Mouse (Mus musculus): ENCODE data around the gene Ldb2. TPM values are rescaled to one million over a fixed set of nuclear protein-coding genes. Genes with fewer than 3 reads are reported as not detected.
A peak's percentile ranks its signal among the peaks of the same experiment; 100 is the strongest.

Gene Ldb2
- polyA plus RNA-seq, 1 experiment from 2014 or later, result 49.5 TPM

DNA sequence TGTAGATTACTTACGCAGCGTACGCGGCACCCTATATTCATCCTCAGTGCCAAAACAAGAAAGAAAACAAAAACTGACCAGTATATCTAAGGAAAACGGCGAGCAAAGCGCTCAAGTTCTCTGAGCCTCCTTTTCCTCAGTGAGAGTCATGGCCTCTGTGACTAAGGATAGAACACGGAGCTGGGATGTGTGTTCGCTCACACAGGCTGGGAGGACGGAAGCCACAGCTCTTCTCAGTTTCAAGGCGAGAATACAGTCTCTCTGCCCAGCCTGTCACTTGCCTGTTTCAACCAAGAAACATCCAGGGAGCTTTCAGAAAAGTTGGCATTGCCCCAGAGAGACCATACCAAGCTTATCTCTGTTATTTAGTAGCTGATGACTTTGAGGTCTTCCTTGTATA, 71.5 kb downstream of the Ldb2 start:
- peak; percentile 45; the same call in 1 of the 2 replicates for ATAC-seq (ENCODE audit: low read depth)
- no peak overlapping the region for H3K4me3 ChIP-seq (ENCODE audit: low read length)
- H3K9me3 ChIP-seq (ENCODE audit: control insufficient read depth, low read length), result no peaks in the 10 kb centered on the region
- no peak overlapping the region for H3K9ac ChIP-seq (ENCODE audit: low read length)
- no peak overlapping the region for H3K4me2 ChIP-seq (ENCODE audit: low read depth, low read length)
- no peak overlapping the region; the same call in 1 of the 2 replicates for H3K27ac ChIP-seq (ENCODE audit: low read length)
- H3K36me3 ChIP-seq (ENCODE audit: control insufficient read depth, insufficient read depth, low read length), result no peaks in the 10 kb centered on the region
- 76% methylated on average over 11 of the region's 11 CpGs for WGBS
- H3K27me3 ChIP-seq (ENCODE audit: control insufficient read depth, insufficient read depth, low read depth, low read length), result no peaks in the 10 kb centered on the region
- peaks cover 10% of the 10 kb centered on the region for H3K4me1 ChIP-seq (replicated peaks; ENCODE audit: control insufficient read depth, insufficient read depth, low read length)

DNA sequence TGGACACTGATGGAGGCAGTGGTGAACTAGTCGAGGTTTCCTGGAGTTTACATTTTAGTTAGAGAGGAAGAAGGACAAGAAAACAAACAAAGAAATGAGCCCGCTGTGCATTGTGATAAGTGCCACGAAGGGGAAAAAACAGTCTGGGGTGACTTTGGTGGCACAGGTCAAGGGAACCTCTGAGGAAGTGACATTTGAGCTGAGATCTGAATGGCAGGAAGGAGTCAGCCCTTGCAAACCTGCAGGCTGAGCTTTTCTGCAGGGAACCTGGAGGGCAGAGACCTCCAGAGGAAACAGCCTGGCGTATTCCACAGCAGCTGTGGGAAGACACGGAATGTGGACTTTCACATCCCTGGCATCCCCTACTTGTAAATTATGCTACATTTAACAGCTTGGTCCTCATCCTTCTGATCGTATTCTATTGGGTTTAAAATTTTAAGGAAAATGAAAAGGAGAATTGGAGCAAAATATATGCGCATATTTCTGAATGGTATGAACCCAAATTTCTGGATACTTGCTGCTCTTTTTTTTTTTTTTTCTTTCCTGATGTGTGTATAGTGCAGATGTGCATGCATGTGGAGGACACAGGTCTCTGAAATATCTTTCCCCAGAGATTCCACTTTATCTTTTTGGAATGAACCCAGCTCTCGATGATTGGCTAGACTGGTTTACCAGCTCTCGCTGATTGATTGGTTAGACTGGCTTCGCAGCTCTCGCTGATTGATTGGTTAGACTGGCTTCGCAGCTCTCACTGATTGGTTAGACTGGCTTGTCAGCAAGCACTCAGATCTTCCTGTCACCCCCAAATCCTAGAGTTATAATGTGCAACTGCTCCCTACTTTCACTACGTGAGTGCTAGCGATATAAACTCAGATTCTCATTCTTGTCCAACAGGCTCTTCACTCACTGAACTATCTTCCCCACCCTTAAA, 72.7 kb downstream of the Ldb2 start:
- no peak overlapping the region for H3K9ac ChIP-seq (ENCODE audit: low read length)
- no peaks in the 10 kb centered on the region for H3K9me3 ChIP-seq (ENCODE audit: control insufficient read depth, low read length)
- peaks cover 10% of the 10 kb centered on the region for H3K4me1 ChIP-seq (replicated peaks; ENCODE audit: control insufficient read depth, insufficient read depth, low read length)
- ATAC-seq (ENCODE audit: low read depth), result peak; percentile 80
- no peaks in the 10 kb centered on the region for H3K27me3 ChIP-seq (ENCODE audit: control insufficient read depth, insufficient read depth, low read depth, low read length)
- H3K4me3 ChIP-seq (ENCODE audit: low read length), result no peak overlapping the region
- H3K36me3 ChIP-seq (ENCODE audit: control insufficient read depth, insufficient read depth, low read length), result no peaks in the 10 kb centered on the region
- WGBS, result 49% methylated on average over 14 of the region's 14 CpGs
- peak overlapping the region; percentile 56 for H3K27ac ChIP-seq (ENCODE audit: low read length)
- peak overlapping the region; percentile 5; the same call in 1 of the 2 replicates for H3K4me2 ChIP-seq (ENCODE audit: low read depth, low read length)

DNA sequence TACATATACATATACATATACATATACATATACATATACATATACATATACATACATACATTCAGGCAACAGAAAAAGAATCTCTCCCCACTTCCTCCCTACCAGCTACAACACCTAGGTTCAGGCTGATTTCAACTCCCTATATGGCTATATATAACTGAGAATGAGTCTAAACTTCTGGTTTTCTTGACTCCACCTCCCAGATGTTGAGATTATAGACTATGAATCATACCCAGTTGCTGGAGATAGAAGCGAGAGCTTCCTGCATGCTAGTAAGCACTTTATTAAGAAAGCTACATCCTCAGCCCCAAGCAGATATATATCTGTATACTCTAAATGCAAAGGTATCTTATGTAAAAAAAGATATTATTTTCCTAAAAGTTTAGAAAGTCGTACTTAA, 74.0 kb downstream of the Ldb2 start:
- H3K9me3 ChIP-seq (ENCODE audit: control insufficient read depth, low read length), result no peaks in the 10 kb centered on the region
- no peak overlapping the region for H3K4me3 ChIP-seq (ENCODE audit: low read length)
- 72% methylated on average over 2 of the region's 2 CpGs for WGBS
- H3K4me2 ChIP-seq (ENCODE audit: low read depth, low read length), result no peak overlapping the region
- H3K27me3 ChIP-seq (ENCODE audit: control insufficient read depth, insufficient read depth, low read depth, low read length), result no peaks in the 10 kb centered on the region
- ATAC-seq (ENCODE audit: low read depth), result no peak
- H3K9ac ChIP-seq (ENCODE audit: low read length), result no peak overlapping the region
- H3K27ac ChIP-seq (ENCODE audit: low read length), result no peak overlapping the region
- peaks cover 10% of the 10 kb centered on the region for H3K4me1 ChIP-seq (replicated peaks; ENCODE audit: control insufficient read depth, insufficient read depth, low read length)
- H3K36me3 ChIP-seq (ENCODE audit: control insufficient read depth, insufficient read depth, low read length), result no peaks in the 10 kb centered on the region

DNA sequence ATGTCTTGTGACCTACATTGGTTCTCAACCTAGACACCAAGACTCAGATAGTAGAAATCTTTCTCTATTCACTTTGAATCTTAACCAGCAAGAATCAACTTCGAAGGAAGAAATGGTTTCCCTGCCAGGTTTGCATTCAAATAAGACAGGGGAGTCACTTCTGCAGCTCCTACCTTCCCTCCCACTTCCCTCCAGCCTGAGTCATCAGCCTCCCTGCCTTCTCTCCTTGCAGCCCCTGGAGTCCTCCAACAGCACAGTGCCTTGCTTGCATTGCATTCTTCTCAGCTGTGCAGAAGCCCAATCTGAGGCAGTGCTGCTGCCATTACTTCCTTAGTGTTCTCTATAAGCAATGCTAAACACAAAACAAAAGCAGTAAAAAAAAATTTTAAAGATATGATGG, 79.6 kb downstream of the Ldb2 start:
- WGBS, result 76% methylated on average over 1 of the region's 1 CpGs
- no peaks in the 10 kb centered on the region for H3K36me3 ChIP-seq (ENCODE audit: control insufficient read depth, insufficient read depth, low read length)
- no peaks in the 10 kb centered on the region for H3K4me1 ChIP-seq (replicated peaks; ENCODE audit: control insufficient read depth, insufficient read depth, low read length)
- no peak overlapping the region for H3K27ac ChIP-seq (ENCODE audit: low read length)
- H3K9ac ChIP-seq (ENCODE audit: low read length), result no peak overlapping the region
- no peaks in the 10 kb centered on the region for H3K9me3 ChIP-seq (ENCODE audit: control insufficient read depth, low read length)
- H3K27me3 ChIP-seq (ENCODE audit: control insufficient read depth, insufficient read depth, low read depth, low read length), result no peaks in the 10 kb centered on the region
- H3K4me3 ChIP-seq (ENCODE audit: low read length), result no peak overlapping the region
- ATAC-seq (ENCODE audit: low read depth), result no peak
- no peak overlapping the region for H3K4me2 ChIP-seq (ENCODE audit: low read depth, low read length)

DNA sequence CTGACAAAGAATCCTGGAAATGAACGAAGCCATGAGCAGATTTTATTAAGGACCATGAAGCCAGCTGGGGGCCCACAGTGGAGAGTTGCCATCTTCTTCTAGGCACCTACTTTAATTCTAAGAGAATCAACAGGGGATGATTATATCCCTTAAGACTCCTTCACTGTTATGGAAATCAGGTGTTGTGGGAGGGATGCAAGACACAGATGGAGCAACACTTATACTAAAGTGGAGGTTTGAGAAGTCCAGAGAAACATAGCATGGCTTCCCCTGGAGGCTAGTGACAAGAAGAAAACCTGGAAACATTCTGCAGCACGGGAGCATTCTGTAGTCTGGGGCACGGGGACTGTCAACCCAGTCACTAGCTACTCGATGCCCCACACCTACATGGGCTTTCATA, 85.0 kb downstream of the Ldb2 start:
- no peak overlapping the region for H3K9ac ChIP-seq (ENCODE audit: low read length)
- H3K27ac ChIP-seq (ENCODE audit: low read length), result no peak overlapping the region
- no peaks in the 10 kb centered on the region for H3K9me3 ChIP-seq (ENCODE audit: control insufficient read depth, low read length)
- peaks cover 14% of the 10 kb centered on the region for H3K4me1 ChIP-seq (replicated peaks; ENCODE audit: control insufficient read depth, insufficient read depth, low read length)
- no peak overlapping the region for H3K4me3 ChIP-seq (ENCODE audit: low read length)
- no peaks in the 10 kb centered on the region for H3K36me3 ChIP-seq (ENCODE audit: control insufficient read depth, insufficient read depth, low read length)
- no peak overlapping the region for H3K4me2 ChIP-seq (ENCODE audit: low read depth, low read length)
- H3K27me3 ChIP-seq (ENCODE audit: control insufficient read depth, insufficient read depth, low read depth, low read length), result no peaks in the 10 kb centered on the region
- 74% methylated on average over 4 of the region's 4 CpGs for WGBS
- ATAC-seq (ENCODE audit: low read depth), result no peak

DNA sequence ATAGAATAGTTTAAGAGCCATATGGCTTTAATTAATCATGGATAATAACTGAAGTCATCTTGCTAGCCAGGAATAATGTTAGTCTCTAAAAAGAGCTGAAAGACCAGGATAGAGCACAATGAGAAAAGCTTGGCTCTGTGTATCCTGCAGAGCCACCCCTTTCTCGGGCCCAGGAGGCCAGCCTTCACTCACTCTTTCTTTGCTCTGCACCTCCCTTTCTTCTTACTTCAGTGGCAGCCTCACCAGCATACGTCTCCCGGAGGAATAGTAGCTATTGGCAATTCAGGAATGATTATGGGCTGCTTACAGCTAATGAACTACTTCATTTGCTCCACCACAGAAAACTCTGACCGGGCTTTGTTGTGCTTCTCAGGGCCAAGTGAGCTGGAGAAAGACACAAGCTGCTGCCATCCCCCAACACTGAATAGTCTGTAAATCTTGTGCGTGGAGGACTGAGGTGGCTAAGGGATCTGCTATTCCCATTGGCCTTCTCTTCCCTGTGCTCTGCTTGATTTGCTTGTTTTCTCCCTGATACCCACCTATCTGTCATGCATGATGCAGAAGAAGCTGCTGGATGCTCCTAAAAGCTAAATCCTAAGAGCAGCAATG, 86.2 kb downstream of the Ldb2 start:
- no peaks in the 10 kb centered on the region for H3K27me3 ChIP-seq (ENCODE audit: control insufficient read depth, insufficient read depth, low read depth, low read length)
- WGBS, result 33% methylated on average over 5 of the region's 5 CpGs
- ATAC-seq (ENCODE audit: low read depth), result no peak
- H3K9me3 ChIP-seq (ENCODE audit: control insufficient read depth, low read length), result no peaks in the 10 kb centered on the region
- no peak overlapping the region for H3K9ac ChIP-seq (ENCODE audit: low read length)
- peaks cover 14% of the 10 kb centered on the region for H3K4me1 ChIP-seq (replicated peaks; ENCODE audit: control insufficient read depth, insufficient read depth, low read length)
- no peaks in the 10 kb centered on the region for H3K36me3 ChIP-seq (ENCODE audit: control insufficient read depth, insufficient read depth, low read length)
- no peak overlapping the region for H3K4me3 ChIP-seq (ENCODE audit: low read length)
- no peak overlapping the region for H3K27ac ChIP-seq (ENCODE audit: low read length)
- H3K4me2 ChIP-seq (ENCODE audit: low read depth, low read length), result no peak overlapping the region

DNA sequence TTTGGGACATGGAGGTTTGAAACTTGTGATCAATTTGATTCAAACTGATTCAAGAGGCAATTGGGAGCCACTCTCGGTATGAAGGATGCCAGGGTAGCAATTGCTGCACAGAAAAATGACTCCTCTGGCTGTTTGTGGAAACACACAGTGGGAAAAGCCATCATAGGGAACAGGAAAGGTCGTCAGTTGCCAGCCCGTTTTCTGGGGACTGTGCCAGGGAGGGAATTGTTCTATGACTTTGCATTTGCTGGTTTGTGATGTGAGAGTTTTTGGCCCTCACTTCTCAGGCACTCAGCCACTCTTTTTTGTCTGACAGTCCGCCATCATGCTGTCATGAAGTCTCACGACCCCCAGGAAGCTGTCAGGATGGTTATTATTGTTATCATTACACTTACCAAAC, 88.3 kb downstream of the Ldb2 start:
- H3K4me3 ChIP-seq (ENCODE audit: low read length), result no peak overlapping the region
- no peaks in the 10 kb centered on the region for H3K27me3 ChIP-seq (ENCODE audit: control insufficient read depth, insufficient read depth, low read depth, low read length)
- H3K9me3 ChIP-seq (ENCODE audit: control insufficient read depth, low read length), result no peaks in the 10 kb centered on the region
- WGBS, result 33% methylated on average over 5 of the region's 5 CpGs
- peaks cover 14% of the 10 kb centered on the region for H3K4me1 ChIP-seq (replicated peaks; ENCODE audit: control insufficient read depth, insufficient read depth, low read length)
- no peak overlapping the region for H3K9ac ChIP-seq (ENCODE audit: low read length)
- no peak overlapping the region for H3K4me2 ChIP-seq (ENCODE audit: low read depth, low read length)
- ATAC-seq (ENCODE audit: low read depth), result no peak
- H3K27ac ChIP-seq (ENCODE audit: low read length), result peak overlapping the region; percentile 24; the same call in 1 of the 2 replicates
- no peaks in the 10 kb centered on the region for H3K36me3 ChIP-seq (ENCODE audit: control insufficient read depth, insufficient read depth, low read length)

DNA sequence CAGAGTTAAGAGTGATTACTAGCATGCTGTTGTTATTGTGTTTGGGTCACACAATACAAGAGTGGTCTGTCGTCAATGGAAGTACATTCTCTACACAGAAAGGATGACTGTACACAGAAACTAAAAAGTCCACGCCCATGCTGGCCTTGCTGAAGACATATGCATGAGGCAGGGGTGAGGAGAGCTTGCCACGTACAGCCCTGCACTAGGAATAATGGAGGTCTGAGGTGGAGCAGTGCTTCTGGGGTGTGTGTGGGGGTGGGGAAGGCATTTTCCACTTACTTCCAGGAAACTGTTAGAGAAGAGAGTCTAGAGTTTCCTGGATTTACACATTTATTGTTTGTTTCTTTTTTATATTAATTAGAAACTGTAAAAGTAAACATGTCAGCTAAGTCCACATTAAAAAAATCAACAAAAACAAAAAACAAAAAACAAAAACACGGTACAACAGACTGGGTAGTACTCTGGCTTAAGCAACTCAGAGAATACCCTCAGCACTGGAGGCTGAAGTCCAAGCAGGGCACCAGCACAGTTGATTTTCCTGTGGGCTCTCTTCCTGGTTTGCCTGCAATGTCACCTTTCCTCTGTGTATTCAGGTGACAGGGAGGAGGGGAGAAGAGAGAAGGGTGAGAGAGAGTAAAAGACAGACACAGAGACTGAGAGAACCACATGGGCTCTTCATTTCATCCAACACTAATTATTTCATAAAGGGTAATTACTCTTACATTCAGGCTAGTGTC, 89.2 kb downstream of the Ldb2 start:
- H3K9ac ChIP-seq (ENCODE audit: low read length), result no peak overlapping the region
- H3K4me1 ChIP-seq (replicated peaks; ENCODE audit: control insufficient read depth, insufficient read depth, low read length), result peaks cover 14% of the 10 kb centered on the region
- no peak for ATAC-seq (ENCODE audit: low read depth)
- H3K4me3 ChIP-seq (ENCODE audit: low read length), result no peak overlapping the region
- H3K4me2 ChIP-seq (ENCODE audit: low read depth, low read length), result no peak overlapping the region
- no peaks in the 10 kb centered on the region for H3K36me3 ChIP-seq (ENCODE audit: control insufficient read depth, insufficient read depth, low read length)
- no peaks in the 10 kb centered on the region for H3K9me3 ChIP-seq (ENCODE audit: control insufficient read depth, low read length)
- no peaks in the 10 kb centered on the region for H3K27me3 ChIP-seq (ENCODE audit: control insufficient read depth, insufficient read depth, low read depth, low read length)
- 49% methylated on average over 4 of the region's 4 CpGs for WGBS
- no peak overlapping the region for H3K27ac ChIP-seq (ENCODE audit: low read length)

DNA sequence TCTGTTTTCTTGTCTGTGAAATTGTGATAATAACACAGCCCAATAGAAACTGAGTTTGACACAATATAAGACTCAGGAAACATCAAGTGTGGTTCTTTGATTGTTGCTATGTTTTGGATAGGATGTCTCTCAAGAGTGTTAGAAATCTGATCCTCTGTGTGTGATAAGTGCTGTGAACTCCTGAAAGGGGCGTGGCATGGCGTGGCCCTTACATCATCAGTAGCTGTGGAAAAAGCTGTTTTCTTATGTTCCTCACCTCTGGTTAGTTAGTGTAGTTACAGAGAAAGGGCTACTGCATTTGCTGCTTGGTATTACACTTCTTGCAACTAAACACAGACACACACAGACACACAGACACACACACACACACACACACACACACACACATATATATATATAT, 90.2 kb downstream of the Ldb2 start:
- no peak overlapping the region for H3K4me3 ChIP-seq (ENCODE audit: low read length)
- H3K36me3 ChIP-seq (ENCODE audit: control insufficient read depth, insufficient read depth, low read length), result no peaks in the 10 kb centered on the region
- H3K4me2 ChIP-seq (ENCODE audit: low read depth, low read length), result no peak overlapping the region
- 44% methylated on average over 2 of the region's 2 CpGs for WGBS
- H3K4me1 ChIP-seq (replicated peaks; ENCODE audit: control insufficient read depth, insufficient read depth, low read length), result peaks cover 14% of the 10 kb centered on the region
- no peaks in the 10 kb centered on the region for H3K27me3 ChIP-seq (ENCODE audit: control insufficient read depth, insufficient read depth, low read depth, low read length)
- no peak for ATAC-seq (ENCODE audit: low read depth)
- H3K27ac ChIP-seq (ENCODE audit: low read length), result no peak overlapping the region
- no peaks in the 10 kb centered on the region for H3K9me3 ChIP-seq (ENCODE audit: control insufficient read depth, low read length)
- H3K9ac ChIP-seq (ENCODE audit: low read length), result no peak overlapping the region
